Mouse (Mus musculus) forebrain, embryonic 16.5 days (tissue): ENCODE measurements around the gene Olig1. TPM values are rescaled to one million over a fixed set of nuclear protein-coding genes. Genes with fewer than 3 reads are reported as not detected.
"Not testable (repeated sequence)": the region's sequence is repeated elsewhere in the genome, so short reads cannot be mapped to it uniquely, and the experiment has no call there.

Source experiments
- ATAC-seq: fragments of 200-750 bp; cut with Nextera tagmentation; 2 replicates; pipeline ENCODE4 v1.8.0; 2017; ENCODE audit warnings: mild to moderate bottlenecking, moderate library complexity
- H3K27ac ChIP-seq: fragments of 300-500 bp; sonication (generic); 2 replicates; pipeline ENCODE4 v1.5.1; 2014; ENCODE audit warnings: low read length, control low read depth
- H3K27me3 ChIP-seq: fragments of 300-500 bp; sonication (generic); replicated peaks from 2 replicates; pipeline ENCODE4 v1.6.1; 2014; ENCODE audit warnings: low read length; ENCODE audit not compliant: control insufficient read depth, insufficient read depth
- H3K36me3 ChIP-seq: fragments of 300-500 bp; sonication (generic); 2 replicates; pipeline ENCODE4 v1.6.1; 2014; ENCODE audit not compliant: control insufficient read depth, insufficient read depth
- H3K4me1 ChIP-seq: fragments of 300-500 bp; sonication (generic); replicated peaks from 2 replicates; pipeline ENCODE4 v1.6.1; 2014; ENCODE audit warnings: low read length; ENCODE audit not compliant: control insufficient read depth, insufficient read depth
- H3K4me2 ChIP-seq: fragments of 300-500 bp; sonication (generic); 2 replicates; pipeline ENCODE4 v1.6.1; 2014; ENCODE audit warnings: mild to moderate bottlenecking, low read length, control low read depth
- H3K4me3 ChIP-seq: fragments of 300-500 bp; sonication (generic); replicated peaks from 2 replicates; pipeline ENCODE4 v1.5.1; 2014; ENCODE audit warnings: mild to moderate bottlenecking, low read length, control low read depth
- H3K9ac ChIP-seq: fragments of 300-500 bp; sonication (generic); replicated peaks from 2 replicates; pipeline ENCODE4 v1.6.1; 2014; ENCODE audit warnings: low read depth, low read length, control low read depth
- H3K9me3 ChIP-seq: fragments of 300-500 bp; sonication (generic); 2 replicates; pipeline ENCODE4 v1.6.1; 2016; ENCODE audit warnings: low read length; ENCODE audit not compliant: control insufficient read depth
- WGBS: fragments of 180-500 bp; shearing (Covaris S2); extraction: QIAGEN DNeasy Blood & Tissue Kit; methylation state at CpG from one replicate; pipeline ENCODE4 v1.1.7; 2014; 5-methylcytosine and 5-hydroxymethylcytosine counted together
- polyA plus RNA-seq: library from polyadenylated mRNA; unstranded; fragments of >200 nt; fragmentation: Nextera tagmentation; extraction: Ambion mirVana; gene quantifications from 2 replicates; pipeline ENCODE4 v1.2.1, GENCODE M21; 2015

Olig1 gene
- polyA plus RNA-seq, 1 experiment from 2014 or later = 39.7 TPM

DNA sequence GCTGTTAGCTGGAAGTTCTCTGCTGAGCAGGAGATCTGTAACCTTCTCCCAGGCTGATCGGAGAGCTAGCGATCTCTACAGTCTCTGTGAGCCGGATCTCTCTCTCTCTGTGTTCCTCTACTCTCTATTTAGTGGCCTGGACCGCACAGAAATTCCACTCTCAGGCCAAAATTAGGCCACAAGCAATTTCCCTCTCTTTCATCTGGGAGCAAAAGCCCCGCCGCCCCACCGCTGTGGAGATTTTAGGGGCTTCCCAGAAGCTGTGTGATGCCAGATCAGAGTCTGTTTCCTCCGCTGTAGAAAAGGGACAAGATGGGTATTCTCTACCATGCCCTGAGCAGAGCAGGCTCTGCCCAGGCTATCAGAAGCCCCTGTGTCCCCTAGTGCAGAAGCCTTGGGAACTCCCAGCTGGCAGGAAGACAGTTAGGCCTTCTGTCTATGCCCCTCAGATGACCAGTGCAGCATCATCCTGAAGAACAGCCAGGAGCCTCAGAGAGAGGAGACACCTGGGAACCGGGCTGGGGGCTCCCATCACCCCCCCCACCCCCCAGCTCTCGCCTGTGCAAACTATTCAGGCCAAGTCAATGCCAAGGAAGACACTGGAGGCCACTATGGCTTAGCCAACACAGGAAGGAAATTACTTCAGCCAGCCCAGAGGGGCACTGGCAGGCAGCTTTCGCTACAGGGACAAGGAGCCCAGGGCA, 36.2 kb upstream of the Olig1 start:
- H3K9me3 ChIP-seq = no peaks in the 10 kb centered on the region
- no peak for ATAC-seq
- H3K27me3 ChIP-seq = peaks cover 71% of the 10 kb centered on the region
- H3K9ac ChIP-seq = no peak overlapping the region
- no peak overlapping the region for H3K4me2 ChIP-seq
- H3K36me3 ChIP-seq = no peaks in the 10 kb centered on the region
- 26% methylated on average over 11 of the region's 11 CpGs for WGBS
- no peak overlapping the region for H3K4me3 ChIP-seq
- no peak overlapping the region for H3K27ac ChIP-seq
- peaks cover 13% of the 10 kb centered on the region for H3K4me1 ChIP-seq

DNA sequence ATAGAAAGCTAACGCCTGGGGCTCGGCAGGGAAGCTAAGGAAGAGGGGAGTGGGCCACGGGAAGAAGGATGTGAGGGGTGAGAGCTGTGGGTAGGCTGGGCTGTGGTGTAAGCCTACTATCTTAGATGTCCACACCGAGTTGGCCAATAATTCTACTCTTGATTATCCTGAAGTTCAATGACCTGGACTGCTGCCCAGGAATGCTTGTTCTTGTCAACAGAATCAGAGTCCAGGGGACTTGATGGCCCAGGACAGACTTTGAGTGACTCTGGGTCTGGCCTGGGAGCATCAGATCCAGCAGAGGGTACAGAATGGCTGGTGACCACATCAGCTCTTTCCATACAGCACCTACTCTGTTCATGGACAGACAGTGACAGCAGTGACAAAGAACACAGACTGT, 30.5 kb upstream of the Olig1 start:
- H3K4me2 ChIP-seq = no peak overlapping the region
- WGBS = 68% methylated on average over 4 of the region's 4 CpGs
- H3K27me3 ChIP-seq = peaks cover 33% of the 10 kb centered on the region
- no peak overlapping the region for H3K9ac ChIP-seq
- no peak for ATAC-seq
- no peak overlapping the region for H3K4me3 ChIP-seq
- no peak overlapping the region for H3K27ac ChIP-seq
- H3K36me3 ChIP-seq = no peaks in the 10 kb centered on the region
- no peaks in the 10 kb centered on the region for H3K9me3 ChIP-seq
- H3K4me1 ChIP-seq = no peaks in the 10 kb centered on the region

DNA sequence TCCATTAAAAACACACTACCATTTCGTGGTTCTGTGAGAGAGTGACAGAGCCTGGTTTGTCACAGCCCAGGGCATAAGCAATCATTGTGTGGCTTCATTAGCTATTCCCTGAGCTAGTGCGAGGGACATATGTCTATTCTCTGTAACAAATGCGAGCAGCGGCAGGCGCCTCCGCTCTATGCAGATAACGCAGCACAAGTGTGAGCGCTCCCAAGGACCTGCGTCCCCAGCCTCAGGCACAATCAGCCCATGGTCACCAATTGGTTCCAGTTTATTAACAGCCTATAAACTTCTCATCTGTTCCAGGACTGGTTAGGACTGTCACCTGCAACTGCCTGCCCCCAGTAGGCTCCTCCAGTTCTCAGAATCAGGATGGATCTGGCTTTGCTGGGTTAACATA, 23.3 kb upstream of the Olig1 start:
- 0 out of 2 replicates have a peak, but pooled peaks have one; percentile 36 for ATAC-seq
- Histone ChIP-seq H3K27me3 (peaks cover 6% of the 10 kb centered on the region; the same call in 1 of the 2 replicates), H3K4me3 (no peak overlapping the region), H3K9me3 (no peaks in the 10 kb centered on the region), H3K4me1 (no peaks in the 10 kb centered on the region), H3K4me2 (no peak overlapping the region), H3K9ac (no peak overlapping the region), H3K36me3 (no peaks in the 10 kb centered on the region), H3K27ac (no peak overlapping the region)
- WGBS = 24% methylated on average over 9 of the region's 9 CpGs

DNA sequence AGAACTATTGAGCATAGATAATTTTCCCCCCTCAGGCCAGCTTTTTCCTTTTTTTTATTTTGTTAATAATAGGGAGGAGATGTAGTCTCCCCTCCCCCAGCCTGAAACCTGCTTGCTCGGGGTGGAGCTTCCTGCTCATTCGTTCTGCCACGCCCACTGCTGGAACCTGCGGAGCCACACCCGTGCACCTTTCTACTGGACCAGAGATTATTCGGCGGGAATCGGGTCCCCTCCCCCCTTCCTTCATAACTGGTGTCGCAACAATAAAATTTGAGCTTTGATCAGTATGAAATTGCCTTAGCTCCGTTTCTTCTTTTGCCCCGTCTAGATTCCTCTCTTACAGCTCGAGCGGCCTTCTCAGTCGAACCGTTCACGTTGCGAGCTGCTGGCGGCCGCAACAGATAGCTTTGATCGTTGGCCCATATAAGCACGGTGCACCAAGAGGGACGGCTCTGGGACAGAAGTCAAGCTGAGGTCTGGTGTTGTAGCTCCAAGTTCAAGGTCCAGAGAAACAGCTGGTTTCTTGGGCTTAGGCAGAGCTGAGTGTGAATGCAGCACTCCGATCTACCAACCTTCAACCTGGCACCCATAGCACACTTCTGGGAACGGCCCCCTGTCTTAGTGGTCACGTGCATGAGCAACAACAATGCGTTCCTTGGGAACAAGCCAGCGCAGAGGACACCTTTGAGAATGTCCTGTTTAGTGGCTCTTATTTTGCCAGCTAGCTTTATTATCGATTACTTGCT, 14.0 kb upstream of the Olig1 start:
- H3K9ac ChIP-seq, ATAC-seq, H3K4me3 ChIP-seq, H3K9me3 ChIP-seq, H3K4me1 ChIP-seq, H3K27ac ChIP-seq, H3K36me3 ChIP-seq, H3K4me2 ChIP-seq: not testable (repeated sequence)
- peaks cover 28% of the 10 kb centered on the region for H3K27me3 ChIP-seq
- 11% methylated on average over 21 of the region's 28 CpGs for WGBS

DNA sequence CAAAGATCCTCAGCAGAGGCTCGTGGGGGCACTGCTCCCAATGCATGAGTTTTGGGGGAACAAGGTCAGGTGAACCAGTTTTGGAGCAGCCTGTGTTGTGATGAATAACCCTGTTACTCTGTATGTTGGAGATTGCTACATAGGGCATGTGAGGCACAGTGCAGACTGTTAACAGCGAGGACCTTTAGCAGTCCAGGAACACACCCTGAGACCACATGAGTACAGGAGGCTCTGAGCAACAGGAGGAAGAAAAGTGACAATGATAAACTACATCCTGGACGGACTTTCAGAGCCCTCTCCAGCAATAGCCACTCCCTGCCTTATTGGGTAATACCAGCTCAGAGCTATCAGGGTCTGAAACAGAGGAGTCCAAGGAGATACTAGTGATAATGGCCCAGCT, 10.6 kb upstream of the Olig1 start:
- no peak overlapping the region for H3K4me3 ChIP-seq
- H3K27me3 ChIP-seq = peaks cover 46% of the 10 kb centered on the region
- H3K9ac ChIP-seq = no peak overlapping the region
- WGBS = 81% methylated on average over 3 of the region's 3 CpGs
- no peak overlapping the region for H3K27ac ChIP-seq
- no peaks in the 10 kb centered on the region for H3K9me3 ChIP-seq
- no peak for ATAC-seq
- H3K4me2 ChIP-seq = no peak overlapping the region
- H3K4me1 ChIP-seq = peaks cover 12% of the 10 kb centered on the region
- H3K36me3 ChIP-seq = no peaks in the 10 kb centered on the region

DNA sequence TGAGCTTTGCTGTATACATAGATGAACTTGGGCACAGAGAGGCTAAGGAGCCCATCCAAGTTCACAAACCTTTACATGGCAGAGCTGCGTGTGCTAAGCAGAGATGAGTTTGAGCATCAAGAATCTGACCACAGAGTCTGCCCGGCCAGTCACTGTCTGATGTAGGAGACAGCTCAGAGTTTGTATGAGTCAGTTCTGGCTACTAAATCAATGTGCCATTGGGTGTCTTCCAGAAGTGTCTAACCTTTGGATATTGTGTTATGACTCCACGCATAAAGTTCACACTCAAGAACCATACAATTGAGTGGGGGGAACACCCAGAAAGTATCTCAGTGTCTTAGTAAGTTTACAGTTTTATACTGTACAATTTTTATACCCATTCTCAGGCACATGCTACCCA, 8.7 kb upstream of the Olig1 start:
- H3K4me3 ChIP-seq = no peak overlapping the region
- no peak overlapping the region for H3K27ac ChIP-seq
- H3K9me3 ChIP-seq = no peaks in the 10 kb centered on the region
- H3K36me3 ChIP-seq = no peaks in the 10 kb centered on the region
- WGBS = 95% methylated on average over 3 of the region's 3 CpGs
- peaks cover 57% of the 10 kb centered on the region for H3K27me3 ChIP-seq
- no peak overlapping the region for H3K9ac ChIP-seq
- no peak overlapping the region for H3K4me2 ChIP-seq
- peaks cover 12% of the 10 kb centered on the region for H3K4me1 ChIP-seq
- no peak for ATAC-seq

DNA sequence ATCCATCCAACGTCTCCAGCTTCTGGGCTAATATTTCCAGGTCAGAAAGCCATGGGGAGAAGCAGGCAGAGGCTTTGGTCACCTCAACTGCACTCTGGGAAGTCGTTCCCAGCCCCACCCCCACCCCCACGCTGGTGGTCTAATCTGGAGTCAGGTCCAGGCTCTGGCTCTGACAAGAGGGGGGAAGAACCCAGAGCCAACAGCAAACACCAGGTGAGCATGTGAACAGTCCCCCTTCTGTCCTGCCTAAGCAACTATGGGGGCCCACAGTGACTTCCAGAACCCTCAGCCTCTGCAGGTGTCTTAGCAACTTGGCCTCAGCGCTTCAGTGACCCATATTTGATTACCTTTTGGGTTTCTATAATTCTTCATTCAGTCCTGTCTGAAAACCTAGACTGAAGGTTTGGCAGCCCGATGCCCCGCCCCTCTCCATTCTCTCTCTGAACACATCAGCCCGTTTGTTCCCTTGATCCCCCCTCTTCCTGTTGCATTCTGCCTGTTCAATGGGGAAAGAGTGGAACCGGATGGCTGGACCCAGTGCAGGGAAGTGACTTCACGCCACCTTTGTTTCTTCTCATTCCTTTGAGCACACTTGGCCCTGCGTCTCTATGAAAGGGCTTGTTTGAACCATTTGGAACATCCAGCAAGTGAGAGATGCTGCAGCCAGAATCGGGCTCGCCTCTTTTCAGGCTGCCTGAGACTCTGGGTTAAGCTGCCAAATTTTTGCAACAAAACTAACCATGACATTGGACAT, 6.9 kb upstream of the Olig1 start:
- H3K9ac ChIP-seq = no peak overlapping the region
- H3K4me1 ChIP-seq = peaks cover 12% of the 10 kb centered on the region
- no peaks in the 10 kb centered on the region for H3K9me3 ChIP-seq
- H3K4me2 ChIP-seq = no peak overlapping the region
- H3K4me3 ChIP-seq = no peak overlapping the region
- H3K36me3 ChIP-seq = no peaks in the 10 kb centered on the region
- no peak overlapping the region for H3K27ac ChIP-seq
- peaks cover 58% of the 10 kb centered on the region for H3K27me3 ChIP-seq
- ATAC-seq = peak; percentile 86
- 13% methylated on average over 12 of the region's 12 CpGs for WGBS

DNA sequence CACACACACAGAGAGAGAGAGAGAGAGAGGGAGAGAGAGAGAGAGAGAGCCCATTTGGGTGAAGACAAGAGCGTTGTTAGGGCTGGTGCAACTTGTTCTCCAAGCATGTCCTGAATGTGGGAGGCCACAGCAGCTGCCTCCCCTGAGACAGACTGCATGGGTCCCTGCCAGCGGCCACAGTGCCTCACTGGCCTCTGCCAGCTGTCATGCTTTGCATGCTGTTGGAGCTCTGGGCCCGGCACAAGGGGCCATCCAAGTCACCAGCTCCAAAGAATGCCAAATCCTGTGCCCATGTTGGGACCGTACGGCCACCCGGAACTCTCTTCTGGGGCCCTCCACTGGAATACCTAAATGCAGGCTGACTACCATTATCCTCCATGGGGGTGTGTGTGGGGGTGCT, 3.6 kb upstream of the Olig1 start:
- Histone ChIP-seq H3K9me3 (no peaks in the 10 kb centered on the region), H3K4me3 (no peak overlapping the region), H3K27ac (no peak overlapping the region), H3K9ac (no peak overlapping the region), H3K27me3 (peaks cover 77% of the 10 kb centered on the region), H3K4me2 (no peak overlapping the region), H3K36me3 (no peaks in the 10 kb centered on the region), H3K4me1 (peaks cover 27% of the 10 kb centered on the region)
- ATAC-seq = no peak
- 71% methylated on average over 6 of the region's 6 CpGs for WGBS

DNA sequence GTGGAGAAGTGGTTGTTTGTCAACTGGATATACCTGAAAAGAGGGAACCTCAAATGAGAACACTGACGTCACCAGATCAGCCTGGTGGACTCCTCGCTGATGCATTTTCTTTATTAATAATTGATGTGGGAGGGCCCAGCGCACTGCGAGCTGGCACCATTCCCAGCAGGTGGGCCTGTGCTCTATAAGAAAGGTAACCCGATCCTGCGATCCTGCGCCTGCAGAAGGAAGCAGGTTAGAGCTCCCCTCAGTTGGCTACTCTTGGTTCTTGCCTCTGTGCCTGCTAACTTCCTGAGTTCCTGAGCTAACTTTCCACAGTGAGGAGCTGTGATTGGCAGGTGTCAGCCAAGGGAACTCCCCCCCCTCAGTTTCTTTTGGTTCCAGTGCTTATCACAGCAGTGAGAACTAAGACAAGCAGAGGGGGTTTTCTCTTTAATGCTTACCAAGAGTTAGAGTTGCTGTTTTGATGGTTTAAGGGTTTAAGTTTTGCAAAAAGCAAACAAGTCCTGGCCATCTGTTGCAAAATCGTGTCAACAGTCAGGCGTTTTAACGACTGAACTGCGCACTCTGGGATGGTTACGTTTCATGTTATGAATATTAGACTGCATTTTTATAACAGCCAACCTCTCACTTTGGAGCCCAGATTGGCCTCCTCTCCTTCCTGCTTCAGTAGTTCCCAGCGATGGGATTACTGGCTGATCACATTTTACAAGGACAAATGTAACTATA, 684 bp upstream of the Olig1 start:
- 4% methylated on average over 13 of the region's 13 CpGs for WGBS
- H3K9ac ChIP-seq = no peak overlapping the region
- H3K27me3 ChIP-seq = peaks cover 90% of the 10 kb centered on the region
- H3K4me2 ChIP-seq = peak overlapping the region; percentile 92
- H3K36me3 ChIP-seq = no peaks in the 10 kb centered on the region
- no peak overlapping the region for H3K27ac ChIP-seq
- H3K4me1 ChIP-seq = peaks cover 22% of the 10 kb centered on the region
- no peak for ATAC-seq
- H3K4me3 ChIP-seq = peak overlapping the region; percentile 48
- H3K9me3 ChIP-seq = no peaks in the 10 kb centered on the region
